Mouse (Mus musculus): ENCODE results near the gene Mcf2. TPM values are rescaled to one million over a fixed set of nuclear protein-coding genes. Genes with fewer than 3 reads are reported as not detected.

Gene Mcf2
- total RNA-seq (2021): under 1 TPM in 1 of 2 experiments, not detected in 1; 0.05 TPM

DNA sequence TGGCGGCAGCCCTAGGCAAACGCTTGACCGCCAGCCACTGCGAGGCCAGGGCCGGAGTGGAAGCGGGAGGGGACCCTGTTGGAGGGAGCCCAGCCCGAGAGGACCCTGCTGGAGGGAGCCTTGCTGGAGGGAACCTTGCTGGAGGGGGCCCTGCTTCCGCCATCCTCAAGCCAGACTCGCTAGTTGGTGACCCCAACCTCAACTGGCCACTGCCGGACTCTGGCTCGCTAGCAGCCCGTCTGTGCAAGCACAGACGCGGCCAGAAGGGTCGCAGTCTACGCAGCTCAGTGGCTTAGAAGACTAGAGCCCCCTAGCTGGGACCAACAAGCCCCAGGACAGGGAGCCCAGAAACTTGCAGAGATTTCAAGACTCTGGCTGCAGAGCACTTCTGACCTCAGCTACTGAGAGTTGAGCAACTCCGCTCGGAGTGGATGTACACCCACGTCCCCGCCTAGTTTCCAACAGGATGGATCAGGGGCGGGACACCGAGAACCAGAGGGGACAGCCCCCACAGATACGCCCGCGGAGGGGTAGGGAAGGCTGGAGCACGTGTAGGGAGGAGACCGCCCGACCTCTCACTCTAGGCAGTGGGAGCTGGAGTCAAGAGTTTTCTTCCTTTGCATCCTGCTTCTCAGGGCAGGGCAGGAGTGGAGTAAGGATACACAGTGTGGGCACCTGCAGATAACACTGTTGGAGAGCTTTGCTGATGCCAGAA lies at the start of gene Mcf2:
TSS of gene Mcf2 (minus strand) at position 346 of the 715 bp plus-strand sequence.
- intact Hi-C loops (cut with DNase I): no loop called here
- DNase-seq: no peak

DNA sequence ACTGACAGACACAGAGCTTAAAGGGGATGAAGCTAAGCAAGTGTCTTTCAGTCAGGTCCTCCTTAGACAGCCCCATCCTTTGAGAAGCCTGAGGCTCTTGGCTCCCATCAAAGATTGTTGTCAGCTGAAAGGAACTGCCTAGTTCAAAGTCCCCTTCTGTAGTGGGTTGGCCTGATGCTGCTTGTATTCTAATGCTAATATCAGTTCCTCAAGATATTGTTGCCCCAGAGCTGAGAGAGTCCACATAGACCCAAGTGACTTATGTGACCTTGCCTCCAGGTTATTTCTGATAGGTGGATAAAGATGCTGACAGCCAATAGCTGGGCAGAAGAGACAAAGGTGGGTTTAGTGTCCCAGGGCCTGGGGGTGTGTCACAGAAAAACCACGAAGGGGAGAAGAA lies 8.8 kb upstream of the Mcf2 start:
- intact Hi-C loops (cut with DNase I): no loop called here

DNA sequence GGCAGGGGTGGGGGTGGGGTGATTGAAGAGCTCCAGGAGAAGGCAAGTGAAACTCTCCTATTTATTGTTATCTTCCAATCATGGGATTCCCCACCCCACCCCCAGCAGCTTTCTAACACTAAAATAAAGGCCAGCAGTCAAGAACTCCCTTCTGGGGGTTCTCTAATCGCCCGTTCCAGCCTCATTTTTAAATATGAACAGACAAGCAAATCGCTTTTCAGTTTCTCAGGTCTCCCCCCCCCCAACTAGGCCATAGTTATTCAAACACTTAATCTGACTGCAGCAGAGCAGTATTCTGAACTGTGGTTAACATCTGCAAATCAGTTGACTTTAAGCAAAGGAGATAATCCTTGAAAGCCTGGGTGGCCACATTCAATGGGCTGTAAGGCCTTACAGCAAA lies 3.7 kb upstream of the Mcf2 start:
- no peak for DNase-seq
- intact Hi-C loops (cut with DNase I): no loop called here

More for the DNA sequence above, 8.8 kb upstream of the Mcf2 start:
- DNase-seq: no peak

DNA sequence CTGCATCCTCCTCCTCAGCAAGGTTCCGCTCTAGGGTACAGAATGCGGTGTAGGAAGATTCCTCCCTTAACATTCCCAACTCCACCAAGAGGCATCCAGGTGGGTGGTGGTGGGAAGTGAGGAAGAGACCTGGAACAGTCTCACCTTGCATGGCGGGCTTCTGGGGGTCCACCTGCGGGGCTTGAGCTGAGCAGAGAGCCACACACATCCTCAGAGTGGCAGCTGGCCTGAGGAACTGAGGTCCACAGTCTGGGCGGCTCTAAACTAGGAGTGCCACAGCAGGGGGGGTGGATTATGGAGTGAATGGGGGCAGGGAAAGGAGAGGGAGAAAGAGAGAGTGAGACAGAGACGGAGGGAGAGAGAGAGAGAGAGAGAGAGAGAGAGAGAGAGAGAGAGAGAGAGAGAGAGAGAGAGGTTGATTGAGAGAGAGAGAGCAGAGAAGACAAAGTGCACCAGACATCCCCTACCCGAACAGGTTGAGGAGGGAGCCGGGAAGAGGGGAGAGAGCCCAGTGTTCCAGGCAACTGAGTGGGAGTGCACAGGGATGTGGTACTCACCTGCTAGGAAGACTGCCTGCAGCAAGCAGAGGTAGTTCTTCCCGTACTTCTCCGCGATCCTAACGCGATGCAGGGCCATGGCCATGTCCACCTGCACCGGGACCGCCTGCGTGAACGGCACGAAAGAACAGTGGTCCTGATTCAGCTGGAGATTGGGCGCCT lies 705 bp downstream of the Mcf2 start:
- intact Hi-C loops (cut with DNase I): no loop called here
- no peak for DNase-seq

DNA sequence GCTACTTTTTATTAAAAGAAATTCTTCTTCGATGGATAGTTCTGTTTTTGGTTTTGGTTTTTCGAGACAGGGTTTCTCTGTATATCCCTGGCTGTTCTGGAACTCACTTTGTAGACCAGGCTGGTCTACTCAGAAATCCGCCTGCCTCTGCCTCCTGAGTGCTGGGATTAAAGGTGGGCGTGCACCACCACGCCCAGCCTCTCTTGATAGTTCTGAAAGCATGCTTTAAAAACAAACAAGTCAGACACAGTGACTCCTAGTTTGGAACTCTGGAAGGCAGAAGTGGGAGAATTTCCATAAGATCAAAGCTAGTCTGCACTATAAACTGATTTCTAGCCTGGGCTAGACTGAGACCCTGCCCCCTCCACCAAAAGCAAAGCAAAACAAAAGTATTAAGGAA lies 8.8 kb downstream of the Mcf2 start:
- intact Hi-C loops (cut with DNase I): no loop called here
- DNase-seq: no peak

DNA sequence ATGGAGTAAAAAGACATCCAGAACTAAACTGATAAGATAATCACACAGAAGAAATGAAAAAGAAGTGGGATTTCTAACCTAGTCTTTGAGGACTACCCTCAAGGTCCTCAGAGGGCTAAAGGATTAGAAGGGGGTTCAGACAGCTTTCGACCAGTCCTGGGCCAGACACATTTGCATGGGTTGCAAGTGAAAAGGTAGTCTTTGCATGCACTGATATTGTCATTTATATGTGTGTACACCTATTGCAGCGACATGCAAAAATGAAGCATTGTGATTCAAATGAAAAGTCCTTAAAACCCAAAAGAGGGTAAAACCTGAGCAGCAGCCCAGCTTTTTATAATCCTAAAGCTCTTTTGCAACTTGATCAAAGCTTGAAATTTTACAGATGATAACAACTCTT lies 9.4 kb downstream of the Mcf2 start:
- DNase-seq: no peak
- intact Hi-C loops (cut with DNase I): no loop called here

DNA sequence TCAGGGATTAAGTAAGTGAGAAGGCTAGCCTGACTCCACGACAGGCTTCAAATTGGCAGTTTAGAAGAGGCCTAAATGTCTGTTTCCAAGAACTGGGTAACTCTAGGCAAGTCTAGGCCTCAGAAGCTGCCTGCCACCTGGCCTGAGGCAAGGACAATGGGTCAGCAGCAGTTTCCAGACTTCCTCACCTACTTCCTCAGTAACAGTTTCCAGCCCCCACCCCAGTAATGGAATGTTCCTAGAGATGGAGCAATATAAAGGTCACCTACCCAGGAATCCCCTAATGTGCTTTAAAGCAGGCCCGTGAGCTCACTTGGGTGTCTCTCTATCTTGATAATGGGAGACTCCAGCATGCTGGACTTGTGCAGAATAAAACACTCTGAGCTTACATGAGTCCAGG lies 10.1 kb downstream of the Mcf2 start:
- intact Hi-C loops (cut with DNase I): no loop called here
- no peak for DNase-seq

DNA sequence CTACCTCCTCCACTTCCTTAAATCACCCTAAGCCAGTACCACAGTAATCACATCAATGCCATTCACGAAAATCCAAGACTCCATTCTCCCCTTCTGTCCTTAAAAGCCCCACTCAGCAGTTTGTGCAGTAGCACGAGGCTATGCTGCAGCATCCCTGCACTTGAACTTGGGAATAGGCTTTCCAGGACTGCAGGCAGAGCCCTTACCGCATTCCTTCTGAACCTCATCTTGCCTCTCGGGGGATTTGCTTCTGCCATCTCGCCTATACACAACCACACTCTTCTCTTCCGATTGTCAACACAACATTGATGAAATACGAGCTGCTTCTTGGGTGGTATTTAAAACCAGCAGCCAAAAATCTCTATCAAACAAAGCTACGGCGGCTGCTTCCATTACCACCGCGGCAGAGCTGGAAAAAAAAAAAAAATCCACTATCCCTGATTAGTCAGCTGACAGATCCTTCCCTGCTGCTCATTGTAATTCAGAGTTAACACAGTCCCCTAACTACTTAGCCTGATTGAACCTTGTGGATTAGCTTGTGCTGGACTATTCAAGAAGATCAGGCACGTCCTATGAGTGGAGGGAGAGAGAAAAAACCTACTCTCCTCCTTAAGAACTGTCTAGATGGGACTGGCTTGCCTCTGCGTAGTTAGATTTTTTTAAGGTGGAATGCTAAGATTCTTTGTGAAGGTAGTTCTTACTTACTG lies 31.5 kb downstream of the Mcf2 start:
- DNase-seq: no peak
- intact Hi-C loops (cut with DNase I): loop anchor here (10.0 kb wide), 1 partner anchor 63 kb away; no protein-coding TSS in a partner anchor

DNA sequence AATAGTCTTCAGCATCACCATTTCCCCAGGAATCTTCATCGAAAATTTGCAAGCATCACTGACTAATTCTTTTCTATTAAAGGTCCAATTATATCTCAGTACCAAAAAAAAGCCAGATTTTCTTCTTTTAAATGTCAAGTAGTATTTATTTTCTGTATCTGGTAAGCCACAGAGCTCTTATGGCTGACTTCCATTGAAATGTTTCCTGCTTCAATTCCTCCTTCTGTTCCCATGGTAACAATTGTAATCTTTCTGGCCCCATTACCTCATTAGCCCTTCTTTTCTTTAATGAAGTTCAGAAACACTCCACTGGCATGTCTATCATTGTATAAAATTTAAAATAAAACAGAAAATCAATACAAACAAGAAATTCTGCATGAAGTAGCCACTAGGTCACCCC lies 103.5 kb downstream of the Mcf2 start:
- DNase-seq: no peak
- intact Hi-C loops (cut with DNase I): no loop called here

DNA sequence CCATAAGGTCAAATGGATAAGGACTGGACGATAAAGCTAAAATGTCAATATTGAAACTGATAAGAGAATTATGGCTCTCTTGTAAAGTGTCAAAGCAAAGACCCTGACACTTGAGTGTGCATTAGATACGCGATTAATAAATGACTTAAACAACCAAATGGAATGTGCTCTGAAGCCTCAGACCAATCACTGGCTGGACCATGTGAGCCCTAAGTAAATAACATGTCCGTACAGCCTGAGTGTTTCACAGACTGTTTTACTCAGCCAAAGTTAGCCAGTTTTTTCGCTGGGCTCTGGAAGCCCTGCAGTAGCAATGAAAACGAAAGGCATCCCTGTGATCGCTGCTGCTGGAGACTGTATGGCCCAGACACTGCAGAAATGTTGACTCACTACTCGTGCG lies 123.7 kb downstream of the Mcf2 start:
- intact Hi-C loops (cut with DNase I): no loop called here

DNA sequence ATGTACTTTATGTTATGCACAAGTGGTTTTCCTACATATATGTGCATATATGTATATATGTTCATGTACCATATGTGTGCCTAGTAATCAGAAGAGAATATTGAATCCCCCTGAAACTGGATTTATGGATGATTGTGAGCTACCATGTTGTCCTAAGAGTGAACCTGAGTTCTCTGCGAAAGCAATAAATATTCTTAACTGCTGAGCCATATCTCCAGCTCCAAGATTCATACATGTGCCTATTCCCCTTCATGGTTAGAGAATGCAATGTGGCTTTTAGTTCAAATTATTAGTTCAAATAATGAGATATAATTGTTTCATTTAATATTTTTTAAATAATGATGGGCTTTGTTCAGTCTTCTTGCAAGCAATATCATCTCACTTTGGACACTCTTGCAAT lies 124.1 kb downstream of the Mcf2 start:
- no peak for DNase-seq
- intact Hi-C loops (cut with DNase I): no loop called here

More for the DNA sequence above, 123.7 kb downstream of the Mcf2 start:
- no peak for DNase-seq

DNA sequence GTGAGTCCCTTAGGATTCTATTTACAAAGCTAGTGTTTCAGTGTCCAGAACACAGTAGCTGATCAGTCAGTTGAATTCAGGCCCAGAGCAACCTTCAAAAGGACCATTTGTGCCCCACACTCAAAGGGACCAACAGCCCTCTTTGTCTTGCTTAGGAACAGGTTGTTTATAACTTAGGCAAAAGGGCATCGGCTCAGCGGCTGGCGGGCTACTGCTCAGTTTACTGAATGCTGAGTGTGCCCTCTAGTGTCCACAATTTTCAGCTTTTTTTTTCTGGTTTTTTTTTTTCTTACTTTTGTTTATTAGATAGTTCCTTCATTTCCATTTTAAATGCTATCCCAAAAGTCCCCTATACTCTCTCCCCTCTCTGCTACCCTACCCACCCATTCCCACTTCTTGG lies 152.2 kb downstream of the Mcf2 start:
- intact Hi-C loops (cut with DNase I): loop anchor here (5.0 kb wide), 2 partner anchors 849 to 1214 kb away; no protein-coding TSS in a partner anchor
- DNase-seq: peak in 1 of 2 experiments; percentile 3

DNA sequence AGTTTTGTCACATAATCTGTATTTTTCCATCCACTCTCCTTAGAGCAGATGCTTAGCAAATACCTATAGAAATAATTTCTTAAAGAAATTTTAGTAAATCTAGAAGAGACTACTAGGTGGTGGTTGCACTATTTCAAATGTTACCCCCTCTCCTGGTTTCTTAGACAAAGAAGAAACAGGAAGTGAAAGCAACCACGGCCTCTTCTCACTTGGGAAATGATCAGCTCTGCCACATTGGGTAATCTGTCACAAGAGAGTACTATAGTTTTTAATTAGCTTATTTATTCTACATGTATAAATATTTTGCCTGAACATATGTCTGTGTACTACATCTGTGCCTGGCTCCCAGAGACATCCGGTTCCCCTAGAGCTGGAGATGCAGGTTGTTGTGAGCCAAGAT lies 157.3 kb downstream of the Mcf2 start:
- no peak for DNase-seq
- intact Hi-C loops (cut with DNase I): no loop called here

DNA sequence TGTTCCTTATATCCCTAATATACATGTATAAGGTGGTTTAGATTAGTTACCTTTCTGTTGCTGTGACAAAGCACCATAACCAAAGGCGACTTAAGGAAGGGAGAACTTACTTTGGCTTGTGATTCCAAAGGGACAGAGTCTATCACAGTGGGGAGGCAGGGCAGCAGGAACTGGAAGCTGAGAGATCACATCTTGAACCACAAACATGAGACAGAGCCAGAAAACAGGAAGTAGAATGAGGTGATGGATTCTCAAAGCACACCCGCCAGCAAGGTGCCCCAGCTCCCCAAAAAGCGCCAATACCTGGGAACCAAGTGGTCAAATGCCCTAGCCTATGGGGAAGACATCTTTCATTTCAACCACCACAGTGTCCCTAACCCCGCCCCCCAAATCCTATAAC lies 157.9 kb downstream of the Mcf2 start:
- intact Hi-C loops (cut with DNase I): no loop called here
- DNase-seq: no peak

DNA sequence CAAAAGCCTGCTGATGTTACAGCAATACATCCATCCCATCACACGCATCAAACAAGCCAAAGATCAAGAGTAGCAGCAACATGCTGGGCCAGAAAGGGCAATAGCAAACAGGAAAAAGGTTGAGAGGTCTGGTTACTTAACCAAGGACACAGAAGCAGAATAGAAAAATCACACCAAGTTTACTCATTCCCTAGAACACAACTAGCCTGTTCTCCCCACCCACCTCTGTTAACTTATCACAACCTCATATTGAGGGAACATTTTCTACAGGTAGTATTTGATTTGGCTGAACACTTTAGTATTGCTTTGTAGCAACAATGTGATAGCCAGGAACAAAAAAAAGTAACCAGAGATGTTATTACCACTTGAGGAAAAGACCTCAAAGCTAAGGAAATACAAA lies 164.3 kb downstream of the Mcf2 start:
- DNase-seq: no peak
- intact Hi-C loops (cut with DNase I): no loop called here

DNA sequence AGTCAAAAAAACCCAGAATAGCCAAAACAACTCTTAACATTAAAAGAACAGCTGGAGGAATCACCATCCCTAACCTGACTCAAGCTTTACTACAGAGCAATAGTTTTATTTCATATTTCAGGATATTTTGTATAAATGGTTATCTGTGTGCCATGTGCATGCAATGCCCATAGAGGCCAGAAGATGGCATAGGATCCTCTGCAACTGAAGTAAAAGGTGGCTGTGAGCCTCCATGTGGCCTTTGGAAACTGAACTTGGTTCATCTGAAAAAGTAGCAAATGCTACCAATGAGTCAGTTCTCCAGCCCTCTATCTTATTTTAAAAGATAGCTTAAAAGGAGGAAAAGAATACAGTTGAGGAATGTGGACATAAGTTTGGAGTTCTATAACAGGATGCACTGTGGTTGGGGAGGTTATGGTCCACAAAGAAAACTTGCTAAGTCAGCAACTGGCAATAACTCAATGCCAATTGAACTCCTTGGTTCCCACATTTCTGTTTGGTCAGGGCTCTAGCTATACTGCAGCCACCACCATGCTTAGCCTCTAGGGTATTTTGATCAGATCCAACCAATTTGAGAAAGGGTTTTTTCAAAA lies 165.7 kb downstream of the Mcf2 start:
- intact Hi-C loops (cut with DNase I): loop anchor here (2.0 kb wide), 1 partner anchor 392 kb away; no protein-coding TSS in a partner anchor
- DNase-seq: peak in 1 of 2 experiments; percentile 35

Other genes starting within 250 kb of the Mcf2 start
- gene F9, start 179.6 kb downstream of the Mcf2 start, total RNA-seq (2021): not detected